Mouse (Mus musculus): ENCODE measurements around the gene Dhx37. TPM values are rescaled to one million over a fixed set of nuclear protein-coding genes. Genes with fewer than 3 reads are reported as not detected.

The Dhx37 gene
- polyA plus RNA-seq, 1 experiment from 2014 or later: 6.9 TPM

DNA sequence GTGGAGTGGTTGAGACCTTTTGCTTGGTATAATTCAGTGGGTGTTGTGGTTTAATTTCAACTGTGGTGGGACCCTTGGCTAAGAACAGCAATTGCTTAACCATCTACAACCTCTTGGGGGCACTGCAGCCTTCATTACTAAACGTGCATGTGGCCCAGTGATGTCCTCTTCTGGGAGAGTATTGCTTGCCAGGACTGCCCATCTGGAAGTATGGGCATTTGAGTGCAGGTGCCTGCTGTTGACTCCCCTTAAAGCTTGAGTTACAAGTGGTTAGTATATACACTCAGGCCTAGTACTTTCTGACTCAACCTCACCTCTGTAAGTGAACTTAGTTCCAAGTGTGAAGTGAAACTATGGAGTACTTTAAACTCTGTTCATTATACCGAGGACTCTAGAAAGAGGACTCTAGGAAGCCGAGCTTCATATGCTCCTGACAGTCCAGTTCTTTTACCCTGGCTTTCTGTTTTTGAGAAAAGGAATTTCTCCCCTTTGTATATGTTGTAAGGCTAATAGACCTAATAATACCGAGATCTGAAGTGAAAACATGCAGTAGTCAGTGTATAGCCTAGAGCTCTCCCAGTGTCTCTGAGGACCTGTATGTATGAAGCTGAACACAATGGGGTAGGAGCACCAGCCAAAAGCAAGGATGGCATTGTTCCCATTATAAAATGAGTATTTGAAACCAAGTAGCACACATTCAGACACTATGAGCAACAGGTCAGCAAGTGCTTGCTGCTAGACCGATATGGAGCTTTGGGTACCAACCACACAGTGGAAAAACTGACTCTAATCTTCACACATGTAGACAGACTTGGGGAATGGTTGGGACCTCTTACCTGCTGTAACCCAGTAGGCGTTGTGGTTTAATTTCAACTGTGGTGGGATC is 51.0 kb downstream of the Dhx37 start:
- H3K27ac ChIP-seq: no peak overlapping the region
- H3K4me3 ChIP-seq (ENCODE audit: inconsistent target): no peak overlapping the region
- 48% methylated on average over 5 of the region's 6 CpGs for WGBS (ENCODE audit: missing documents)
- H3K79me2 ChIP-seq (ENCODE audit: inconsistent target): peaks cover 23% of the 10 kb centered on the region
- H3K36me3 ChIP-seq (ENCODE audit: inconsistent target): peaks cover 7% of the 10 kb centered on the region

DNA sequence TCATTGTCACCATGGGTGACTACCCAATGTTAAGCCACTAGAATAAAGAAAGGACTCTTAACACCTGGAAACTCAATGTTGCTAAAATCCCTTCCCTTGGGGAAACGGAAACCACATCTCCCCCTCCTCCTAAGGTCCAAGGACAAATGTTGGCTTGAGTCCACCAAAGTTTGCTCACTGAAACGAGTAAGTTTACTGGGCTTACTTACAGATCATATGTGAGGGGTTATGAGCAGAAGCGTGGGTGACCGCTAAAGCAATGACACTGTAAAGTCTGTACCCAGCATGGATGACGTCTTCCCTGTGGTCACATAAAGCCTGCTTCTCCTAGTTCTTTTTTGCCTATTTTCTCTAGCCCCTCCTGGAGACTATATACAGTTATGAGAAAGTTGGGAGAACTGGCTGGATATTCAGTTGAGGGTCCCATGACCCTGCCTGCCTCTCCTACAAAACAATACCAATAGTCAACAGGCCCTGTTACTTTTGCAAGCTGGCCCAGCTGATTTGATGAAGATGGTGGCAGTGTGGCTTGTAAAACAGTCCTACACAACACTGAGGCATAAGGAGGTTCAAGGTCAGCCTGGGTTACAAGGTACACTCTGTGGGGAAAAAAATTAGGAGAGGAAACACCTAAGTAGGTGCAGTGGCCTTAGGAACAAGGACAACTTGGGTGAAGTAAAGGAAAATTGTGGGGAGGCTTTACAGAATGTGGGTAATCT is 51.8 kb downstream of the Dhx37 start:
- 72% methylated on average over 5 of the region's 5 CpGs for WGBS (ENCODE audit: missing documents)
- H3K79me2 ChIP-seq (ENCODE audit: inconsistent target): peaks cover 20% of the 10 kb centered on the region

DNA sequence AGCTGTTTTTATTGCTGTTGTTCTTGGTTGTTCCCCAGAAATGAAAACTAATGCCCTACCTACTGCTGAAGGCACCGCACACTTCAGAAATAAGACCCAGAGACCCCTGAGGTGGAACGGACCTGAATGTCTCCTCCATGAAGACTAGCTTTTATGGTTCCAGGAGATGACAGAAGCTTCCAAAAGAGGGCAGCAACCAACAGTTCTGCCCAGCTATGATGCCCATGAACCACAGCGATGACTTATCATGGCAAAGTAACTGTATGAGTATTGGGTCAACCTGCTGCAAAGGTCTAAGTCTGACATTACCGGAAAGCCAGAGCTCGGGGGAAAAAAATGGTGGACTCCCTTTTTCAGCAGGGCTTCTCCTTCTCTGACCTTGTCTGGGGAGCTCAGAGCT is 55.0 kb downstream of the Dhx37 start:
- Histone ChIP-seq H3K4me3 (ENCODE audit: inconsistent target) (no peak overlapping the region), H3K27ac (no peak overlapping the region), H3K79me2 (ENCODE audit: inconsistent target) (no peaks in the 10 kb centered on the region), H3K36me3 (ENCODE audit: inconsistent target) (no peaks in the 10 kb centered on the region)
- 54% methylated on average over 5 of the region's 5 CpGs for WGBS (ENCODE audit: missing documents)

More for the DNA sequence above, 51.8 kb downstream of the Dhx37 start:
- no peak overlapping the region for H3K27ac ChIP-seq
- no peak overlapping the region for H3K4me3 ChIP-seq (ENCODE audit: inconsistent target)
- H3K36me3 ChIP-seq (ENCODE audit: inconsistent target): peaks cover 7% of the 10 kb centered on the region

DNA sequence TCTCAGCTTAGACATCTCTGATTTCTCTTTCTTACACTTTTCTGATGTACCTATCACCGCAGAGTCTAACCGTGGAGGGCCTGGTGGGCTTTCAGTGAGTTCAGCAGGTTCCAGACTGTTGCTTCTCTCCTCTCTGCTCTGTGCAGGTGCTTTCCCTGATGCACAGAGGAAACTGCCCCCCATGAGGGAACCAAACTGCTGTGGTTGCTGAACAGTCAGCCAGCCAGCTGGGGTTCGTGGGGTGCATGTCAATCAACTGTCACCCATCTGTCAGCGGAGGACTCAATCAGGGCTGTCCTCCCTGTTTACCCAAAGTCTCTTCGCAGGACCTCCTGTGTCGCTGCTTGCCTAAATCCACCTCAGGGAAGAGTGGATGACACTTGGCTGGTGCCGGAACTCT is 56.7 kb downstream of the Dhx37 start:
- H3K36me3 ChIP-seq (ENCODE audit: inconsistent target): no peaks in the 10 kb centered on the region
- 84% methylated on average over 7 of the region's 7 CpGs for WGBS (ENCODE audit: missing documents)
- no peaks in the 10 kb centered on the region for H3K79me2 ChIP-seq (ENCODE audit: inconsistent target)
- H3K4me3 ChIP-seq (ENCODE audit: inconsistent target): no peak overlapping the region
- H3K27ac ChIP-seq: no peak overlapping the region

DNA sequence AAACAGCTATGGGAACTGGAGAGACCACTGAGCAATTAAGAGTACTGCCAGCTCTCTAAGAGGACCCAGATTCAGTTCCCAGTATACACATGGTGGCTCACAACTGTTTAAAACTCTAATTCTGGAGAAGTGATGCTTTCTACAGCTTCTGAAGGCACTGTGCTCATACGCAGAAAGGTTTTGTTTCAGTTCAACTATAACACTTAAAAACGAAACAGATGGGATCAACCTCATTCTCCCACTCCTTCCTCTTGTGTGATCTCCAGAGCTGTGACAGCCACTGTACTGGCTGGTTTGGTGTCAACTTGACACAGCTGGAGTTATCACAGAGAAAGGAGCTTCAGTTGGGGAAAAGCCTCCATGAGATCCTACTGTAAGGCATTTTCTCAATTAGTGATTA is 58.0 kb downstream of the Dhx37 start:
- H3K27ac ChIP-seq: no peak overlapping the region
- no peaks in the 10 kb centered on the region for H3K36me3 ChIP-seq (ENCODE audit: inconsistent target)
- H3K4me3 ChIP-seq (ENCODE audit: inconsistent target): no peak overlapping the region
- no peaks in the 10 kb centered on the region for H3K79me2 ChIP-seq (ENCODE audit: inconsistent target)
- WGBS (ENCODE audit: missing documents): 44% methylated on average over 2 of the region's 2 CpGs

DNA sequence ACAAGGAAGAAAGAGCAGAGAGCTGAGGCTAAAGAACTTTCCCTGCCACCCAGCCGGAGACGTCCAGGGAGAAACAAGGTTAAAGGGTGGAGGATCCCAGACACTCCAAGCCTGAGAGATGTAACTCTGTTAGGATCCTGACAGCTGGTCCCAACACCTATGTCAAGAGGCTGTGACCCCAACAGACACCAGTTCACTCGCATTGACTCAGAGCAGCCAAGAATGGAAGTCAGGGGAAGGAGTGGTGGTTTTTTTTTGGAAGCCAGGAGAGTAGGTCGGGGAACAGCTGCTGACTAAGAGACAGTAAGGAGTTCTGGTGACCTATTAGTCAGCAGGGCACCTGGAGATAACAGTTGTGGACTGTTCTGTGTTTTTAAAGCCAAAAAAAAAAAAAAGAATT is 61.9 kb downstream of the Dhx37 start:
- H3K4me3 ChIP-seq (ENCODE audit: inconsistent target): no peak overlapping the region
- WGBS (ENCODE audit: missing documents): 91% methylated on average over 4 of the region's 4 CpGs

DNA sequence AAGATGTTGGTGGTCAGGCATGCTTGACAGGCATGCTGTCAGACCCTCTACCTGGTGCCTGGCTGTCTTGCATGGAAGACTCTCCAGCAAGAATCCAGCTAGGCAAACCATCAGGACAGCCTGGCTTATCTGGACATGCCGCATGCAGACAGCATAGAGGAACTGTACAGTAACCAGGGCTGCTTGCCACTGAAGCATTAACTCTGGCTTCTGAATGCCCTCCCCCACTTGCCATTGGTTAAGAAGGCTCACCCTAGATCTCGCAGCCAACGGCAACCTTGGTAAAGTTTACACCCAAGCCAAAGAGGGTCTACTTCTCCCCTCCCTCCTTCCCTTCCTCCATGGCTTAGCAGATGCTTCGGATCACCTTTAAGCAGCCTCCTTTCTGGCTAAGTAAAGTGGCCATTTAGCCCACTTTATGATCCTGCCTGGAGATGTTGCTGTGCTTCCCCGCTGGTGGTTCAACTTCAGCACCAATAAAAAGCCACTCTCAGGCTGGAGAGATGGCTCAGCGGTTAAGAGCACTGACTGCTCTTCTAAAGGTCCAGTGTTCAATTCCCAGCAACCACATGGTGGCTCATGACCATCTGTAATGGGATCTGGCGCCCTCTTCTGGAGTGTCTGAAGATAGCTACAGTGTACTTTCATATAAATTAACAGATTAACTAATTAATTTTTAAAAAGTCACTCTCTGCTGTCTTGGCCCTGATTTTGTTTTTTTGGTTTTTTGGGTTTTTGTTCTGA is 62.8 kb downstream of the Dhx37 start:
- WGBS (ENCODE audit: missing documents): 84% methylated on average over 7 of the region's 7 CpGs
- H3K27ac ChIP-seq: no peak overlapping the region
- no peak overlapping the region for H3K4me3 ChIP-seq (ENCODE audit: inconsistent target)
- H3K79me2 ChIP-seq (ENCODE audit: inconsistent target): no peaks in the 10 kb centered on the region
- no peaks in the 10 kb centered on the region for H3K36me3 ChIP-seq (ENCODE audit: inconsistent target)

More for the DNA sequence above, 61.9 kb downstream of the Dhx37 start:
- Histone ChIP-seq H3K27ac (no peak overlapping the region), H3K36me3 (ENCODE audit: inconsistent target) (no peaks in the 10 kb centered on the region), H3K79me2 (ENCODE audit: inconsistent target) (no peaks in the 10 kb centered on the region)

DNA sequence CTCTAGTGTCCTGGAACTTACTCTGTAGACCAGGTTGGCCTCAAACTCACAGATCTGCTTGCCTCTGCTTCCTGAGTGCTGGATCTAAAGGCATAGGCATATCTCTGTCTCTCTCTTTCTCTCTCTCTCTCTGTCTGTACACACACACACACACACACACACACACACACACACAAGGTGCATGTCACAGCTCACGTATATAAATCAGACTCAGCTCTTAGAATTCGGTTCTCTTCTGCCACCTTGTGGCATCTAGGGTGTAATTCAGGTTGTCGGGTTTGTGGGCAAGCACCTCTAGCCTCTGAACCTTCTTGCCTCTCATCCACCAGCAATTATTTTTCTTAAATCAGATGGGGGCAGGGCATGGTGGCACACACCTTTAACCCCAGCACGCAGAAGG is 65.4 kb downstream of the Dhx37 start:
- 0% methylated on average over 4 of the region's 4 CpGs for WGBS (ENCODE audit: missing documents)
- Histone ChIP-seq H3K27ac (no peak overlapping the region), H3K4me3 (ENCODE audit: inconsistent target) (no peak overlapping the region), H3K36me3 (ENCODE audit: inconsistent target) (no peaks in the 10 kb centered on the region), H3K79me2 (ENCODE audit: inconsistent target) (no peaks in the 10 kb centered on the region)

DNA sequence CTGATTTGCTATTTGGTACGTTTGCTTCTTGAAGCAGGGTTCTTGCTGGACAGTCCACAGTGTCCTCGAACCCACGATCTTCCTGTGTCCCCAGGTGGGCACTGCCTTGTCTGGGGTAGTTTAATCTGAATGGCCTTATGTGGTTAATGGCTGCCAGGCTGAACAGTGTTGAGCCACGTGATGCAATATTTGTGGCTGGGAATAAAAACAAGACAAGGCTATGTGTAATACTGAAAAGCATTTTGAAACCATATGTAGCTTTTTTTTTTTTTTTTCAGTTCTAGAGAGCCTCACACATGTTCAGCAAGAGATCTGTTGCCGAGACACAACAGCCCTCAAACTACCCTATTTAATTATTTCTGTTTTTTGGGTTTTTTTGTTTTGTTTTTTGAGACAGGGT is 65.8 kb downstream of the Dhx37 start:
- no peaks in the 10 kb centered on the region for H3K79me2 ChIP-seq (ENCODE audit: inconsistent target)
- 39% methylated on average over 5 of the region's 5 CpGs for WGBS (ENCODE audit: missing documents)
- H3K4me3 ChIP-seq (ENCODE audit: inconsistent target): no peak overlapping the region
- H3K36me3 ChIP-seq (ENCODE audit: inconsistent target): no peaks in the 10 kb centered on the region
- no peak overlapping the region for H3K27ac ChIP-seq

DNA sequence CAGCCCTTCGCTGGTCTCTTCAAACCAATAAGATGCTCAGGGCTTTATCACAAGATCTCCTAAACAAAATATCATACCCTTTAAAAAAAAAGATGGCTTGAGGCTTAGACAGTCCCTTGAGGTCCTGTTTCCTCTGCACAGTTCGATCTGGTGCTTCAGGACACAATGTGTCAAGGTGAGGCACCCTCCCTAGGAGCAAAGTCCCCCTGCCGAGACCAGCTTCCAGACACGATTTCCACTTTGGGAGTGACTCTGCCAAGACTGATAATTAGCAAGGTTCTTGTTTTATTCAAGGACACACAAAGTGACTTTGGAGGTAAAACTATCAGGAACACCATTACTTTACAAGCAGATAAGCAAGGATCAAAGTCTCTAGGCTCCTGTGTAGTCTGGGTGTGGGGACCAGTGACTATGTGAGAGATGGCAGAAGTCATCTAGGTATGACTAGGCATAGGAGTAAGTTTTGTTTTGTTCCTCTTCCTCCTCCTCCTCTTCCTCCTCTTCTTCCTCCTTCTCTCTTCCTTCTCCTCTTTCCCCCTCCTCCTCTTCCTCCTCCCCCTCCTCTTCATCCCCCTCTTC is 69.0 kb downstream of the Dhx37 start:
- WGBS (ENCODE audit: missing documents): 94% methylated on average over 4 of the region's 4 CpGs
- Histone ChIP-seq H3K79me2 (ENCODE audit: inconsistent target) (no peaks in the 10 kb centered on the region), H3K4me3 (ENCODE audit: inconsistent target) (no peak overlapping the region), H3K36me3 (ENCODE audit: inconsistent target) (no peaks in the 10 kb centered on the region), H3K27ac (no peak overlapping the region)

DNA sequence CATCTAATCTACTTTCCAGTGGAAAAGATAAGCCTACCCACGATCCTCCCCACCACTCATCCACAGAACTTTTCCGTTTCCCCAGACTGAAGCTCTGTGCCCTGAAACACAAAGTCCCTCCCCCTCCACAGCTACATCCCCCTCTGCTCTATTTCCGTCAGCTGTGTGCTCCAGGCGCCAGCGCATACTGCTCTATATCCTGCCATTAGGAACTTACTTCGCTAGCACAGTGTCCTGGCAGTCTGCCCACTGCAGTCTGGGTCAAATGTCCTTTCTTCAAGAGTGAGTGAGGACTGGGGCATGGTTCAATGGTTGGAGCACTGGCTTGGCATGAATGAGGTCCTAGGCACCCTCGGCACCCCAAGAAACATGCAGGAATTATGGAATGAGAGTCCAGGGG is 70.0 kb downstream of the Dhx37 start:
- H3K4me3 ChIP-seq (ENCODE audit: inconsistent target): no peak overlapping the region
- no peaks in the 10 kb centered on the region for H3K79me2 ChIP-seq (ENCODE audit: inconsistent target)
- 67% methylated on average over 7 of the region's 7 CpGs for WGBS (ENCODE audit: missing documents)
- H3K36me3 ChIP-seq (ENCODE audit: inconsistent target): no peaks in the 10 kb centered on the region
- H3K27ac ChIP-seq: no peak overlapping the region

Other genes with a start within 250 kb of the Dhx37 start
- gene Scarb1, start 93.0 kb downstream of the Dhx37 start, polyA plus RNA-seq (2018): 80.8 to 94.6 TPM (median 83.7 TPM) in 3 replicates
- gene Gm10382, start 44.8 kb downstream of the Dhx37 start, polyA plus RNA-seq (2018): not detected in 3 replicates
- gene Ubc, start 43.9 kb downstream of the Dhx37 start, polyA plus RNA-seq (2018): 431 to 1,072 TPM (median 940 TPM) in 3 replicates
- gene Bri3bp, start 7.4 kb upstream of the Dhx37 start, polyA plus RNA-seq (2018): 3.6 to 7.6 TPM (median 5.6 TPM) in 3 replicates
- 6.2 to 25.3 TPM (median 20.2 TPM) in 3 replicates for gene Aacs, start 41.7 kb upstream of the Dhx37 start, polyA plus RNA-seq (2018)
- 0.02 to 0.04 TPM in 2 of 3 replicates, not detected in the other for gene Tmem132b, start 97.7 kb upstream of the Dhx37 start, polyA plus RNA-seq (2018)

Measured in macrophage (primary cell).